Mouse (Mus musculus) limb, embryonic 10.5 days (tissue): ENCODE measurements around the gene Trpm3. TPM values are rescaled to one million over a fixed set of nuclear protein-coding genes. Genes with fewer than 3 reads are reported as not detected.
"Not testable (repeated sequence)": the region's sequence is repeated elsewhere in the genome, so short reads cannot be mapped to it uniquely, and the experiment has no call there.

Experiments used
- DNase-seq: peaks from one replicate; pipeline ENCODE4 v3.0.0-alpha.2; 2017; ENCODE audit warnings: low spot score
- H3K27ac ChIP-seq: fragments of 300-500 bp; sonication (generic); 2 replicates; pipeline ENCODE4 v1.5.1; 2016; ENCODE audit warnings: mild to moderate bottlenecking
- H3K27me3 ChIP-seq: fragments of 300-500 bp; sonication (generic); 2 replicates; pipeline ENCODE4 v1.6.1; 2016; ENCODE audit warnings: low read depth, mild to moderate bottlenecking; ENCODE audit not compliant: poor library complexity, severe bottlenecking
- H3K36me3 ChIP-seq: fragments of 300-500 bp; sonication (generic); 2 replicates; pipeline ENCODE4 v1.6.1; 2016; ENCODE audit warnings: mild to moderate bottlenecking, moderate library complexity
- H3K4me1 ChIP-seq: fragments of 300-500 bp; sonication (generic); 2 replicates; pipeline ENCODE4 v1.6.1; 2016
- H3K4me3 ChIP-seq: fragments of 300-500 bp; sonication (generic); 2 replicates; pipeline ENCODE4 v1.5.1; 2016; ENCODE audit warnings: mild to moderate bottlenecking, moderate library complexity
- H3K9me3 ChIP-seq: fragments of 300-500 bp; sonication (generic); replicated peaks from 2 replicates; pipeline ENCODE4 v1.6.1; 2016; ENCODE audit warnings: mild to moderate bottlenecking
- WGBS: fragments of 180-500 bp; shearing (Covaris S2); methylation state at CpG from one replicate; pipeline ENCODE4 v1.1.7; 2016; 5-methylcytosine and 5-hydroxymethylcytosine counted together
- polyA plus RNA-seq: library from polyadenylated mRNA; unstranded; fragments of >200 nt; fragmentation: Nextera tagmentation; extraction: Ambion mirVana; gene quantifications from 2 replicates; pipeline ENCODE4 v1.2.1, GENCODE M21; 2016

Gene Trpm3
- polyA plus RNA-seq, 1 experiment from 2014 or later: 0.93 TPM

DNA sequence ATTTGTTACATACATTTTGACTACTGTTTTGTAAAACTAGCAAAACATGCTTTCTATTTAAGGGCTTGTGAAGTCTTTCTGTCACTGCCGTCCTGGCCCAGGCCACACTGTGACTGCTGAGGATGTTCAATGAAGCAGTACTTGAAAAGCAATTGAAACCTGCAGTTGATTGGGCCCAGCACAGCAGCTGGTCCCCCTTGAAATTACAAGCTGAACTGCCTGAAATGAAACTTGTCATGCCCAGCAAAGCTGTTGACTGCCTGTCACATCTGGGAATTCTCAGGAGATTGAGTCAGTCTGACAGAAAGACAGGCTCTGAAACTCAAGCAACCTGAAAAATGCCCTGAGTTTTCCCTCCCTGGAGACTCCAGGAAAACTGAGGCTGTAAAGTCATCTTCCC is 687.0 kb downstream of the Trpm3 start:
- Histone ChIP-seq H3K27me3 (no peaks in the 10 kb centered on the region), H3K27ac (no peak overlapping the region)

DNA sequence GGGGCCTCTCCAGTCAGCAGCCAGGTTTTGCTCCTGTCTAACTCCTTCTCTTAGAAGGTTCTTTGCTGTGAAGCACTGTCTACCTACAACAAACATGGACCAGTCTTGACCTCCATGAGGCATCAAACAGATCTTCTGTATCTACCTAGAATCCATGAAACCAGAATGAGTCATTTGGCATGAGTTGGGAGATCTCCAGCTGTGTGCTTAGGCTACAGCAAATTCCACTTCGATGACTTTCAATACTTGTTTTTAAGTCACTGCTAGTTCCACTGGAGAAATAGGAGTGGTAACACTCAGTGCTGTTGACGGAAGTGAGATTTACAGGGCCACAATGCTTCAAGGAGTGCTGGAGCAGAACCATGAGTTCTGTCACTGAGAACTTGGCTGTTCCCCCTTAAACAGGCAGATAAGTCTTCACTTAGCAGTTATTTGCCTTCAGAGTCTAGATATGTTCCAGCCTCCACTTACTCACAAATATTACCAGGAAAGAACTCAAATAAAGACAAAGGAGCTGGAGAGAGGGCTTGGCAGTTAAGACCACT is 689.4 kb downstream of the Trpm3 start:
- H3K36me3 ChIP-seq: no peaks in the 10 kb centered on the region
- no peak overlapping the region for H3K4me3 ChIP-seq
- 0 out of 2 replicates have a peak, but pooled peaks cover 3% of the 10 kb centered on the region for H3K4me1 ChIP-seq
- no peak for DNase-seq
- H3K9me3 ChIP-seq: no peaks in the 10 kb centered on the region
- no peaks in the 10 kb centered on the region for H3K27me3 ChIP-seq
- H3K27ac ChIP-seq: no peak overlapping the region
- 89% methylated on average over 2 of the region's 2 CpGs for WGBS

More for the DNA sequence above, 687.0 kb downstream of the Trpm3 start:
- 53% methylated on average over 1 of the region's 1 CpGs for WGBS
- Histone ChIP-seq H3K4me3 (no peak overlapping the region), H3K9me3 (no peaks in the 10 kb centered on the region), H3K36me3 (no peaks in the 10 kb centered on the region), H3K4me1 (0 out of 2 replicates have a peak, but pooled peaks cover 3% of the 10 kb centered on the region)
- DNase-seq: no peak

DNA sequence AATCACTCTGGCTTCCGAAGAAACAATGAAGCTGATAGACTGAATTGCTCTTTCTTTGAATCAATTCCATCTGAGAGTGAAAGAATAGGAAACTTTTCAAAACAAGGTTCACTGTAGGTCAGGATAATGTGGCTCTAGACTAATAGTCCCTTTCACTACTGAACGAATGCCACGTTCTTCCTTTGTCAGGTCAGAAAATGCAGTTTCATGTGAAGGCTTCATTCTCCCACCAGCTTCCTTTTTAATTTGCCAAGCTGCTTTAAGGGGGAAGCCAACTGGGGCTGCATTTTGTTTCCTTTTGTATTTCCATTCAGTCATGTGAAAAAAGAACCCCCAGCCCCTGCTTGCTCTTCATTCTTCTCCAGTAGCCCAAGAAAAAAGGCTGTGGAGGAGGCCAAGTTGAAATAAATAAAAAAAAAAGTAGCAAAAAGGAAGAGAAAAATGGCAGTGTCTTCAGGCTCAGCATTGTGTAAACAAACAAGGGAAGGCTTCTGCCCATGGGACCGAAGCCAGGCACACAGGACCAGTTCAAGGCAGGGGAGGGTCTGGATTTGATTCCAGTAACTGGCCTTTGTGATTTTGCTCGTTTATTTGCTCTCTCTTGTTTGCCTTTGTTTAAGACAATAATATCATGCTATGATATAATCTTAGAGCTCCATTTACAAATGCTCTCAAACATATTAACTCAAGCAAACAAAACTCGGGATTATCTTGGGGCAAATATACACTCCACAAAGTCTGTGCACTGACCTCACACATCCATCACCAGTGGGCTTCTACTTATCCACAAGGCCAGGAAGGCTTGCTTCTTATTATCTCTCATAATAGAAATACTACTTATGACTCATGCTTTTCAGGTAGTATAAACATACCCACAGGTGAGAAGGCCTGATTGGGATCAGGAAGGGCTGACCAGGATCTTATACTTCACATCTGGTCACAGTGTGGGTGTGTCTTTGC is 702.5 kb downstream of the Trpm3 start:
- Histone ChIP-seq H3K27ac (no peak overlapping the region), H3K27me3 (no peaks in the 10 kb centered on the region), H3K4me3 (no peak overlapping the region), H3K9me3 (no peaks in the 10 kb centered on the region), H3K4me1 (no peaks in the 10 kb centered on the region), H3K36me3 (no peaks in the 10 kb centered on the region)
- no peak for DNase-seq
- WGBS: 86% methylated on average over 6 of the region's 6 CpGs

DNA sequence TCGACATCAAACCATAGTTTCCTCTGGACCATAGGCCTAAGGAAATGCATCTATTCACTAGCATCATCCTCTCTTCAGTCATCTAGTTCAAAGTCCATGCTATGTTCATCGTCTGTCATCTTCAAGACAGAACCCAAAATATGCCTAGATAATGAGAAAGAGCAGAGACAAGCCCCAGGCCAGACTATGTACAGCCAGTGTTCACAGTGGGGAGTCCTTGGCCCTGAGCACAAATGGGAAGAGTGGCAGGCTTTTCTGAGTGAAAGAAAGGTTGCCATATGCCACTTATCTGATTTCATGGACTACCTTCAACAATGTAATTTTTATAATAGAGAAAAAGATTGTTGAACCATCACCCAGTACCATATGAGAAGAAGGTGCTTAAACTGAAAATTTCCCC is 703.9 kb downstream of the Trpm3 start:
- H3K4me3 ChIP-seq: no peak overlapping the region
- H3K36me3 ChIP-seq: no peaks in the 10 kb centered on the region
- H3K9me3 ChIP-seq: no peaks in the 10 kb centered on the region
- no peaks in the 10 kb centered on the region for H3K4me1 ChIP-seq
- no peak overlapping the region for H3K27ac ChIP-seq
- DNase-seq: no peak
- no peaks in the 10 kb centered on the region for H3K27me3 ChIP-seq
- 92% methylated on average over 2 of the region's 2 CpGs for WGBS

DNA sequence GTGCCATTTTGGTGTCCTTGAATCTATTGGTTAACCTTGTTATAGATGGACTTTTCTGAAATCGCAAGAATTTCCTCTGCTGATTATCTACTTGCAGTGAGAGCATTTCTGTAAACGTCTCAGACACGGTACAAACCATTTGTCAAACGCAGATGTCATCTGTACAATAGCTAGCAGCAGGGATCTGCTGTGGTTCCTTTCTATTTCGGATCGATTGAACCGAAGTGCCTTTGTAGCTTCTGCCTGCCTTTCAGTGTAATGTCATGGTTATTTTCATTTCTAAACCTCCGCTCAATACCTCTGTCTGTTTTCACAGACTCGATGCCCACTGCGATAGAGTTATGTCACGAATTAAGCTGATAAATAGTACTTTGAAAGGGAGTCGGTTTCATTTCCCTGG is 708.9 kb downstream of the Trpm3 start:
- DNase-seq: no peak
- Histone ChIP-seq H3K4me1 (peaks cover 2% of the 10 kb centered on the region; the same call in 1 of the 2 replicates), H3K27me3 (no peaks in the 10 kb centered on the region), H3K27ac (no peak overlapping the region), H3K4me3 (no peak overlapping the region), H3K36me3 (no peaks in the 10 kb centered on the region), H3K9me3 (no peaks in the 10 kb centered on the region)
- WGBS: 85% methylated on average over 12 of the region's 12 CpGs

DNA sequence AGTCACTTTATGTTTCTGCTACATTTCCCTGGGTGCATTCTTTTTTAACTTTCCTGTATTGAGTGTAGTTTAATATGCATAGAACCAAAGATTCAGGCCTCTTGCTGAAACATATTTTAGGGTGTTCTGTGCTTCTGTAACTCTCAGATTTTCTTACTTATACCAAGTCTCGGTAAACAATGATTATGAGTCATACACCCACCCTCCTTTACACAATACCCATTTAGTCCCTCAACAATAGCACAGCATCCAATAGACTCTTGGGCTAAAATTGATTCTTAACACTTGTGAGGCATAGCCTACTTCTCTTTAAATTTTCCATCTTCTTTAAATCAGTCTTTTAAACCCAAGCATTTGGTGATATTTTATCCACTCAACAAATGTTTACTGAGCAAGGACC is 709.4 kb downstream of the Trpm3 start:
- Histone ChIP-seq H3K9me3 (no peaks in the 10 kb centered on the region), H3K4me1 (peaks cover 2% of the 10 kb centered on the region; the same call in 1 of the 2 replicates), H3K27me3 (no peaks in the 10 kb centered on the region), H3K36me3 (no peaks in the 10 kb centered on the region), H3K4me3 (no peak overlapping the region), H3K27ac (no peak overlapping the region)
- no peak for DNase-seq
- 81% methylated on average over 1 of the region's 1 CpGs for WGBS

DNA sequence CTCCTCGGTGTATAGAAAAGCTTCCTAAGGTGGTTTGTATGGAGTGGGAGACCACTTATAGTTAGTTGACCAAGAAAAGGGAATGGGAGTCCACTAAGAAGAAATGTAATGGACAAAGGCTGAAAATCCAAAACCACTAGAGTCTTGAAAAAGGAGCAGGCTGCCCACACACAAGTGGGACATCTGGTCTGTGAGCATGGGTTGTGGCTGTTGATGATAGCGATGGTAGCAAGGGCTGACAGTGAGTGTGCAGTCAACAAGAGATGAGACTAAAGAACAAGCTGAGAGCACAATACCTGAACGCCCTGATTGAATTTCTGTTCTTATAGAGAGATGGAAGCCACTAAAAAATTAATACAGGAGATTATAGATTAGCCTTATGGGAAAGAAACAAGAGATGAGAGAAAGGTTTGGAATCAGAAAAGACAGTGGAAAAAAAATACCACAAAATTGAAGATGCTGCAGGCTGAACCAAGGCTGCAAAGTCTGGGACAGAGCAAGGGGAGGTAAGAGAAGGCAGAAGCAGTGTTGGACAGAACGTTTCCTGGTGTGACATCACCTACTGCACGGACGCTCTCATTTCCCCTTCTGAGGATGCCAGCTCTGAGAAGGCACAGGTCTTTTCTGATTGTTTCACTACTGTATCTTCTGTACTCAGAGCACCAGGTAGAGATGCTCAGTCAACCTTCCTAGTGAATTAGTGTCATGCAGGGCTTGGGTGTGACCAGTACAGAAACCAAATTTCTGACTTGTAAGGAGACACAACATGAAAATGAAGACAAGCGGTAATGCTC is 710.1 kb downstream of the Trpm3 start:
- no peak overlapping the region for H3K27ac ChIP-seq
- H3K4me3 ChIP-seq: no peak overlapping the region
- WGBS: 85% methylated on average over 7 of the region's 7 CpGs
- H3K27me3 ChIP-seq: no peaks in the 10 kb centered on the region
- no peak for DNase-seq
- H3K36me3 ChIP-seq: no peaks in the 10 kb centered on the region
- H3K4me1 ChIP-seq: peaks cover 2% of the 10 kb centered on the region; the same call in 1 of the 2 replicates
- no peaks in the 10 kb centered on the region for H3K9me3 ChIP-seq

DNA sequence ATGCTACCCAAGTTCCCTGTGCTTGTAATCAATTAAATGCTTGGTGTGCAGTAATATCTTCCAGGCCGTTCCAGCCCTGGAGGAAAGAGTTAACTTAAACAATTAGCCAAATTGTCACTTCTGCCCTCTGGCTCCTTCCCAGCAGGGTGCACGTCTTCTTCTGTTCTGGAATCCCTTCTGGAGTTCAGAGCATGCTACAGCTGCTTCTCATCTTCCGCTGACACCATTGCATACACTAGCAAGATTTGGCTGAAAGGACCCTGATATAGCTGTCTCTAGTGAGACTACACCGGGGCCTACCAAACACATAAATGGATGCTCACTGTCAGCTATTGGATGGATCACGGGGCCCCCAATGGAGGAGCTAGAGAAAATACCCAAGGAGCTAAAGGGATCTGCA is 712.6 kb downstream of the Trpm3 start:
- H3K27me3 ChIP-seq, H3K9me3 ChIP-seq, H3K4me1 ChIP-seq, H3K27ac ChIP-seq, H3K4me3 ChIP-seq, H3K36me3 ChIP-seq: not testable (repeated sequence)
- WGBS: 50% methylated on average over 5 of the region's 5 CpGs
- DNase-seq: peak; percentile 31

DNA sequence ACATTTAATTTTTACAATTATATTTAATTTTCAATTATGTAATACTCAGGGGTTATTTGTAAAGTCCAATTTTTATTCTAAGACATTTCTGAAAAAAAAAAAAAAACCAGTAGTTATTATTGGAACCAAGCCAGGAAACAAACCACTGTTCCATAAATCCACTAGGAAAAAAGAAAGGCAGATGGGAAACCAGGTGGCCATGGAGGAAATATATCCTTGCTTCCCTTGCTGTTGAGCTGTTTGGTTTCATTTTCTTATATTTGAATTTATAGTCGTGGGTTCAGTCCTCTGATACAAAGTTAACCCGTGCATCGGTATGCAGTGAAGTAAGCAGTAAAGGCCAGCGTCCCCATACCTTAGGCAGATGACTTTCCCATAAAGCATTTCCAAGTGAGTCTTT is 720.8 kb downstream of the Trpm3 start:
- 89% methylated on average over 4 of the region's 4 CpGs for WGBS
- DNase-seq: no peak

DNA sequence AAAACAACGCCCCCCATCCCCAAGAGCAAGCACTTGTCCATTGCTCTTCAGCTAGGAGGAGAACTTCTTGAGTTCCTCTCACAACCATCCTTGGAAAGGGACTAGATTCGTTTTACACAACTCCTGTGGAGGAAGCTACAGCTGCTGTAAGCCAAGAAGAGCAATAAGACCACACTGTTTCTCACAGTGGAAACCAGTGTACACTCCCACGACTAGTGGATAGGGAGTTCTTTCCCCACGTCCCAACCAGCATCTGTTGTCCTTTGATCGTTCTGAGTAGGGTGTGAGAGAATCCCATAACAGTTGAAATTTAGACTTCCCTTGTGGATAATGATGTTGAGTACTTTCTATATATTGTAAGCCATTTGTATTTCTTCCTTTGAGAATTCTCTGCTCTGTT is 728.6 kb downstream of the Trpm3 start:
- Histone ChIP-seq H3K4me3 (no peak overlapping the region), H3K27me3 (no peaks in the 10 kb centered on the region), H3K4me1 (no peaks in the 10 kb centered on the region), H3K36me3 (no peaks in the 10 kb centered on the region), H3K27ac (no peak overlapping the region), H3K9me3 (no peaks in the 10 kb centered on the region)
- DNase-seq: no peak
- 89% methylated on average over 5 of the region's 5 CpGs for WGBS

More for the DNA sequence above, 720.8 kb downstream of the Trpm3 start:
- H3K4me3 ChIP-seq: no peak overlapping the region
- H3K27me3 ChIP-seq: no peaks in the 10 kb centered on the region
- no peak overlapping the region for H3K27ac ChIP-seq
- no peaks in the 10 kb centered on the region for H3K36me3 ChIP-seq
- no peaks in the 10 kb centered on the region for H3K9me3 ChIP-seq
- H3K4me1 ChIP-seq: no peaks in the 10 kb centered on the region

DNA sequence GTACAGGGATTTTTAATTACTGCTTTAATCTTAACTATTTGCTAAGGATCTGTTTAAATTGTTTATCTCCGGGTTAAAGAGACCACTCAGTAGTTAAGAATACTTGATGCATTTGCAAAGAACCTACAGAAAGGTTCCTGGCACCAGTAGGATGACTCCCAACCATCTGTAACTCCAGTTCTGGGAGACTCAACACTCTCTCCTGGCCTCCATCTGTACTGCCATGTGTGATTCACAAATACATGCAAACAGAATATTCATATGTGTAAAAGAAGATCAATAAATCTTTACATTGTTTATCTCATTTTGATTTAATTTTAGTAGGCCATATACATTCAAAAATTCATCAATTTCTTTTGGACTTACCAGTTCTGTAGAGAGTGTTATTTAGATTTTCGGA is 731.0 kb downstream of the Trpm3 start:
- no peaks in the 10 kb centered on the region for H3K4me1 ChIP-seq
- no peaks in the 10 kb centered on the region for H3K9me3 ChIP-seq
- H3K27ac ChIP-seq: no peak overlapping the region
- no peak for DNase-seq
- H3K36me3 ChIP-seq: no peaks in the 10 kb centered on the region
- H3K27me3 ChIP-seq: no peaks in the 10 kb centered on the region
- 81% methylated on average over 2 of the region's 2 CpGs for WGBS
- H3K4me3 ChIP-seq: no peak overlapping the region

DNA sequence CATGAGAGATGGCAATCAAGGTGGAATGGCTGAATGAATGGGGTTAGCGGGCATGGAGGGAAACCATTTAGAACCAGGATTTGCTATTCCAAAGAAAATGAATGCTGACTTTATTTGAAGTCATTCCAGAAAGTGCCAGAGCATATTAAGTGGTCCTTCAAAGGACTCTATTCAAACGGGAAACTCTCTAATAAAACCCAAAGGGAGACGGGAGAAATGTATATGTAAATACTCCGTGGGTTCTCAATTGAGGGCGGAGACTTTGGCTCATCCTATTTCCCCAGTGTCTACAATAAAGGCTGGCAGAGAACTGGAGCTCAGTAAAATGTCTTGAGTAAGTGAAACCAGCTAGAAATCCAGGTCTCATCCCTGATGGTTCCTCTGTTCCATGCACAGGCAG is 733.6 kb downstream of the Trpm3 start:
- no peak for DNase-seq
- no peaks in the 10 kb centered on the region for H3K27me3 ChIP-seq
- H3K4me3 ChIP-seq: no peak overlapping the region
- no peaks in the 10 kb centered on the region for H3K4me1 ChIP-seq
- no peak overlapping the region for H3K27ac ChIP-seq
- H3K9me3 ChIP-seq: no peaks in the 10 kb centered on the region
- 83% methylated on average over 5 of the region's 5 CpGs for WGBS
- no peaks in the 10 kb centered on the region for H3K36me3 ChIP-seq

DNA sequence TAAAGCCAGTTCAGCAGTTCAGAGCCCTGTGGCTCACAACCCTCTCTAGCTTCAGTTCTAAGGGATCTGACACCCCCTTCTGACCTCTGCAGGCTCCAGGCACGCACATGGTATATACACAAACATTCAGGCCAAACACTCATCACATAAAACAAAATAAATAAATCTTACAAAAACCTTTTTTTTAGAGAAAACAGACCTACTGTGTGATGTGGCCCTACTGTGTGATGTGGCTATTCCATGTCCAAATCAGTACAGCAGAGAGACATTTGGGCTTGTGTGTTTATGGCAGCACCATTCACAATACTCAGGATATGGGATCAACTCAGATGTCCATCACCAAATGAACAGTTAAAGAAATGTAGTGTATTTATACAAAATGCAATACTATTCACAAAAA is 741.4 kb downstream of the Trpm3 start:
- Histone ChIP-seq H3K4me3 (no peak overlapping the region), H3K27ac (no peak overlapping the region), H3K36me3 (no peaks in the 10 kb centered on the region), H3K27me3 (no peaks in the 10 kb centered on the region), H3K4me1 (peaks cover 6% of the 10 kb centered on the region), H3K9me3 (no peaks in the 10 kb centered on the region)
- WGBS: 65% methylated on average over 1 of the region's 1 CpGs
- no peak for DNase-seq
